Mouse (Mus musculus): Measurements from ENCODE around the gene Poll. TPM values are rescaled to one million over a fixed set of nuclear protein-coding genes. Genes with fewer than 3 reads are reported as not detected.
A peak's percentile ranks its signal among the peaks of the same experiment; 100 is the strongest.

The Poll gene
- polyA plus RNA-seq, 1 experiment = 5.1 TPM

- Histone ChIP-seq H3K4me3 (ENCODE audit: insufficient read depth, low read length) (no peak overlapping the region), H3K27ac (ENCODE audit: insufficient read depth, low read length) (no peak overlapping the region), H3K4me1 (ENCODE audit: control insufficient read depth, insufficient read depth, low read length) (no peaks in the 10 kb centered on the region)
- TF ChIP-seq CTCF (IDR thresholded peaks at IDR 0.05; ENCODE audit: borderline replicate concordance, insufficient read depth, low read length) (no peak), POLR2A (IDR thresholded peaks at IDR 0.05; ENCODE audit: low read depth, low read length) (no peak)
Measured at GRCm38 (mm10) chr19:45592916-45593315, 32.6 kb upstream of the Poll start.

GRCm38 (mm10) chr19:45591704-45592103 lies 31.4 kb upstream of the Poll start:
- Histone ChIP-seq H3K27ac (ENCODE audit: insufficient read depth, low read length) (no peak overlapping the region), H3K4me3 (ENCODE audit: insufficient read depth, low read length) (no peak overlapping the region), H3K4me1 (ENCODE audit: control insufficient read depth, insufficient read depth, low read length) (no peaks in the 10 kb centered on the region)
- TF ChIP-seq POLR2A (IDR thresholded peaks at IDR 0.05; ENCODE audit: low read depth, low read length) = no peak
- no peak for TF ChIP-seq CTCF (IDR thresholded peaks at IDR 0.05; ENCODE audit: borderline replicate concordance, insufficient read depth, low read length)

GRCm38 (mm10) chr19:45589761-45590160 lies 29.4 kb upstream of the Poll start:
- Histone ChIP-seq H3K4me1 (ENCODE audit: control insufficient read depth, insufficient read depth, low read length) (no peaks in the 10 kb centered on the region), H3K27ac (ENCODE audit: insufficient read depth, low read length) (no peak overlapping the region), H3K4me3 (ENCODE audit: insufficient read depth, low read length) (no peak overlapping the region)
- no peak for TF ChIP-seq POLR2A (IDR thresholded peaks at IDR 0.05; ENCODE audit: low read depth, low read length)
- no peak for TF ChIP-seq CTCF (IDR thresholded peaks at IDR 0.05; ENCODE audit: borderline replicate concordance, insufficient read depth, low read length)

- H3K27ac ChIP-seq (ENCODE audit: insufficient read depth, low read length) = no peak overlapping the region
- no peak overlapping the region for H3K4me3 ChIP-seq (ENCODE audit: insufficient read depth, low read length)
- H3K4me1 ChIP-seq (ENCODE audit: control insufficient read depth, insufficient read depth, low read length) = no peaks in the 10 kb centered on the region
- TF ChIP-seq POLR2A (IDR thresholded peaks at IDR 0.05; ENCODE audit: low read depth, low read length) (no peak), CTCF (IDR thresholded peaks at IDR 0.05; ENCODE audit: borderline replicate concordance, insufficient read depth, low read length) (no peak)
Measured at GRCm38 (mm10) chr19:45587509-45588292, 27.4 kb upstream of the Poll start.

- TF ChIP-seq POLR2A (IDR thresholded peaks at IDR 0.05; ENCODE audit: low read depth, low read length) (no peak), CTCF (IDR thresholded peaks at IDR 0.05; ENCODE audit: borderline replicate concordance, insufficient read depth, low read length) (no peak)
- H3K27ac ChIP-seq (ENCODE audit: insufficient read depth, low read length) = no peak overlapping the region
Measured at GRCm38 (mm10) chr19:45586850-45587249, 26.5 kb upstream of the Poll start.

GRCm38 (mm10) chr19:45584856-45585620 lies 24.7 kb upstream of the Poll start:
- Histone ChIP-seq H3K4me1 (ENCODE audit: control insufficient read depth, insufficient read depth, low read length) (no peaks in the 10 kb centered on the region), H3K27ac (ENCODE audit: insufficient read depth, low read length) (no peak overlapping the region), H3K4me3 (ENCODE audit: insufficient read depth, low read length) (no peak overlapping the region)
- TF ChIP-seq CTCF (IDR thresholded peaks at IDR 0.05; ENCODE audit: borderline replicate concordance, insufficient read depth, low read length) = no peak
- no peak for TF ChIP-seq POLR2A (IDR thresholded peaks at IDR 0.05; ENCODE audit: low read depth, low read length)

More at GRCm38 (mm10) chr19:45586850-45587249, 26.5 kb upstream of the Poll start:
- no peaks in the 10 kb centered on the region for H3K4me1 ChIP-seq (ENCODE audit: control insufficient read depth, insufficient read depth, low read length)
- H3K4me3 ChIP-seq (ENCODE audit: insufficient read depth, low read length) = no peak overlapping the region

- no peaks in the 10 kb centered on the region for H3K4me1 ChIP-seq (ENCODE audit: control insufficient read depth, insufficient read depth, low read length)
- TF ChIP-seq CTCF (IDR thresholded peaks at IDR 0.05; ENCODE audit: borderline replicate concordance, insufficient read depth, low read length) (no peak), POLR2A (IDR thresholded peaks at IDR 0.05; ENCODE audit: low read depth, low read length) (no peak)
- no peak overlapping the region for H3K27ac ChIP-seq (ENCODE audit: insufficient read depth, low read length)
- no peak overlapping the region for H3K4me3 ChIP-seq (ENCODE audit: insufficient read depth, low read length)
Measured at GRCm38 (mm10) chr19:45583136-45583535, 22.8 kb upstream of the Poll start.

- no peaks in the 10 kb centered on the region for H3K4me1 ChIP-seq (ENCODE audit: control insufficient read depth, insufficient read depth, low read length)
- H3K4me3 ChIP-seq (ENCODE audit: insufficient read depth, low read length) = no peak overlapping the region
- H3K27ac ChIP-seq (ENCODE audit: insufficient read depth, low read length) = no peak overlapping the region
- no peak for TF ChIP-seq CTCF (IDR thresholded peaks at IDR 0.05; ENCODE audit: borderline replicate concordance, insufficient read depth, low read length)
- no peak for TF ChIP-seq POLR2A (IDR thresholded peaks at IDR 0.05; ENCODE audit: low read depth, low read length)
Measured at GRCm38 (mm10) chr19:45582161-45582560, 21.8 kb upstream of the Poll start.

GRCm38 (mm10) chr19:45581257-45581656 lies 20.9 kb upstream of the Poll start:
- H3K4me1 ChIP-seq (ENCODE audit: control insufficient read depth, insufficient read depth, low read length) = no peaks in the 10 kb centered on the region
- no peak overlapping the region for H3K4me3 ChIP-seq (ENCODE audit: insufficient read depth, low read length)
- H3K27ac ChIP-seq (ENCODE audit: insufficient read depth, low read length) = no peak overlapping the region
- TF ChIP-seq CTCF (IDR thresholded peaks at IDR 0.05; ENCODE audit: borderline replicate concordance, insufficient read depth, low read length) (peak; percentile 64), POLR2A (IDR thresholded peaks at IDR 0.05; ENCODE audit: low read depth, low read length) (no peak)

- Histone ChIP-seq H3K4me1 (ENCODE audit: control insufficient read depth, insufficient read depth, low read length) (no peaks in the 10 kb centered on the region), H3K4me3 (ENCODE audit: insufficient read depth, low read length) (no peak overlapping the region), H3K27ac (ENCODE audit: insufficient read depth, low read length) (no peak overlapping the region)
- TF ChIP-seq CTCF (IDR thresholded peaks at IDR 0.05; ENCODE audit: borderline replicate concordance, insufficient read depth, low read length) = no peak
- no peak for TF ChIP-seq POLR2A (IDR thresholded peaks at IDR 0.05; ENCODE audit: low read depth, low read length)
Measured at GRCm38 (mm10) chr19:45580235-45580634, 19.9 kb upstream of the Poll start.

Data from embryonic fibroblast, embryonic 13.5 days (primary cell).